Mouse (Mus musculus) megakaryocyte, embryonic 14.5 days (primary cell): Measurements from ENCODE around the gene Aym1. TPM values are rescaled to one million over a fixed set of nuclear protein-coding genes. Genes with fewer than 3 reads are reported as not detected.
A peak's percentile ranks its signal among the peaks of the same experiment; 100 is the strongest.

Source experiments
- H3K27me3 ChIP-seq: replicated peaks from 2 replicates; pipeline ENCODE3; 2012; ENCODE audit warnings: inconsistent platforms
- H3K36me3 ChIP-seq: replicated peaks from 2 replicates; pipeline ENCODE3; 2012; ENCODE audit warnings: low read length, inconsistent platforms, mixed read lengths
- H3K4me1 ChIP-seq: 2 replicates; pipeline ENCODE4 v1.6.1; 2012; ENCODE audit warnings: inconsistent platforms
- H3K4me3 ChIP-seq: replicated peaks from 2 replicates; pipeline ENCODE3; 2012; ENCODE audit warnings: moderate library complexity, mild to moderate bottlenecking, inconsistent platforms
- H3K9me3 ChIP-seq: 2 replicates; pipeline ENCODE4 v1.6.1; 2012; ENCODE audit warnings: inconsistent platforms
- FLI1 ChIP-seq: IDR thresholded peaks from 2 replicates; pipeline ENCODE4 v1.6.1; 2012; ENCODE audit warnings: low read length, inconsistent platforms, mixed read lengths
- GATA1 ChIP-seq: IDR thresholded peaks from 3 replicates; pipeline ENCODE4 v1.6.1; 2012; ENCODE audit warnings: mixed read lengths, low read length, inconsistent platforms, borderline replicate concordance
- polyA plus RNA-seq: library from polyadenylated mRNA; stranded (reverse); fragments of >175 nt; gene quantifications from 2 replicates; pipeline ENCODE4 v1.2.3, GENCODE M21; 2012; ENCODE audit warnings: low replicate concordance; ENCODE audit not compliant: insufficient read depth

Gene Aym1
- not detected in 2 replicates for polyA plus RNA-seq

DNA sequence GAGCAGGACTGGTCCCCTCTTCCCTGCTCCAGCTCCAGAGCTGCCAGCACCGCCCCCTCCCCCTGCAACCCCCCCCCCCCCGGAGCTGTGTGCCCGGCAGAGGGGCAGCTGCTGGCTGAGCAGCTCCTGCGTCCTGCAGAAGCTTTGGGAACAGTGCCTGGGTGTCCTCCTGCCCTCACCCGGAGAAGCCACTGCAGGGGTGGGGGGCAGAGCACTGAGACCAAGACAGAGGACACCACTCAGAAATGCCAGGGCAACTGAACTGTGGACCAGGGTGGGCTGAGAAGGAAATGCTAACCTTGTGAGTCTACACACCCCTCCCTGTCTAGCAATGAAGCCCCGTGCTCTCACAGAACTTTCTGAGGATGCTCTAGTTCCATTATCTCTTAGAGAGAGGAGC lies at the start of gene Aym1:
Aym1 (plus strand) TSS at position 109 of the 400 bp plus-strand sequence.
- H3K9me3 ChIP-seq = no peaks in the 10 kb centered on the region
- H3K36me3 ChIP-seq = no peaks in the 10 kb centered on the region
- peaks cover 19% of the 10 kb centered on the region for H3K27me3 ChIP-seq
- TF ChIP-seq GATA1 (no peak), FLI1 (no peak)
- H3K4me3 ChIP-seq = no peak within 1 kb of the TSS
- H3K4me1 ChIP-seq = no peaks in the 10 kb centered on the region

- no peak overlapping the region for H3K4me3 ChIP-seq
- H3K4me1 ChIP-seq = peaks cover 10% of the 10 kb centered on the region
- H3K36me3 ChIP-seq = no peaks in the 10 kb centered on the region
- peaks cover 60% of the 10 kb centered on the region for H3K27me3 ChIP-seq
- peaks cover 32% of the 10 kb centered on the region for H3K9me3 ChIP-seq
- TF ChIP-seq GATA1 (no peak), FLI1 (no peak)
Observed at GRCm38 (mm10) chr5:113309491-113310376, 47.4 kb upstream of the Aym1 start.

- H3K9me3 ChIP-seq = peaks cover 32% of the 10 kb centered on the region
- peaks cover 10% of the 10 kb centered on the region for H3K4me1 ChIP-seq
- H3K36me3 ChIP-seq = no peaks in the 10 kb centered on the region
- H3K4me3 ChIP-seq = peak within 1 kb of the TSS; percentile 67
- TF ChIP-seq GATA1 (no peak), FLI1 (no peak)
- H3K27me3 ChIP-seq = peaks cover 62% of the 10 kb centered on the region
Observed at GRCm38 (mm10) chr5:113310377-113311003, 46.6 kb upstream of the Aym1 start, which contains the start of gene Sgsm1. Gene Sgsm1, minus strand, starts transcription at chr5:113310786.

DNA sequence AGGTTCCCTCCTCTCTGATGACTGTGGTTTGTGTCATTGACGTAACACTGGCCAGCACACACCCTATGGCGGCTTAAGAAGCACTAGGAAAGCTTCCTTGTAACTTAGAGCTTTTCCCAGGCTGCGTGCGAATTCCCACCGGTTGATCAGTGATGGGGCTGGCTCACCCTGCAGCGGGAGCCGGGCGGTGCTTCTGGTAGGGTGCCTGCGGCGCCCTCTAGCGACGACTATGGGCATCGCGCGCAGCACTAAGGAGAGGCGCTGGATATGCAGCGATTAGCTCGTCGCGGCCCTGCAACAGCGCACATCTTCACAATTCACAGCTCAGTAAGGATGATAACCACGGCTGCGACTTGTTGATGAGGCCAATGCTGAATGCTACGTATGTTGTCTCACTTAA lies 43.1 kb upstream of the Aym1 start:
- H3K4me1 ChIP-seq = peaks cover 10% of the 10 kb centered on the region
- H3K36me3 ChIP-seq = no peaks in the 10 kb centered on the region
- peak overlapping the region; percentile 24 for H3K4me3 ChIP-seq
- peaks cover 40% of the 10 kb centered on the region for H3K27me3 ChIP-seq
- TF ChIP-seq GATA1 = no peak
- no peak for TF ChIP-seq FLI1
- H3K9me3 ChIP-seq = peaks cover 32% of the 10 kb centered on the region

DNA sequence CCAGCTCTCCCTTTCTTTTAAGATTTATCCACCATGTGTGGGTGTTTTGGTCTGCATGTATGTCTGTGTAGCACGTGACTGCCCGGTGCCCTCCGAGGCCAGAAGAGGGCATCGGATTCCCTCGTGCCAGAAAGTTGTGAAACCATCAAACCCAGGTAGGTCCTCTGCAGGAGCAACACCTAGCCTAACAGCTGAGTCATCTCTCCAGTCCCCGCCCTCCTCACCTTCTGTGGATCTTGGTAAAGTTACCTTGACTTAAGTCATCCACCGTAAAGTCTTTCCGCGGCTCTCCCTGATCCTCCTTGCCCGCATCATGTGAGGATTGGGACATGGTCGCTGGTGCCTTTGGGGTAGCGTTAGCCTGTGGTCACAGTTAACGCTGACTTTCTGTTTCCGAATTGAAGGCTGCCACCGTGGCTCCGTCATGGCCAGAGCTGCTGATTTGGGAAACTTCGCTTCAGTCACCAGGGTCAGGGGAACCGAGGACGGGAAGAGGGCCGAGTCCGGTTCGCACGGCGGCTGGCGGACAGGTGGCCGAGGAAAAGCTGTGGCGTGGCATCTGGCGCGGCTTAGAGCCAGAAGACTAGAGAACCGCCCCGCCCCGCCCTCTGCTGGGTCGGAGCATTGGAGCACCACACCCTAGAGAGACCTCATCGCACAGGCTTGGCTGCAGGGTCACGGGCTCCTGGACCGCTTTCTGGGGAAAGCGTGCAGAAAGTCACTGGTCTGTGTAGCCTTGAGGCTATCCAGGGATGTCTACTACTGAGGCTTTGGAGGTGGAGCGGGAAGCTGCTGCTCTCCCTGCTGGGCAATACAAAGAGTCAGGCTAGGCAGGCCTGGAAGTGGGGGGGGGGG lies 33.1 kb upstream of the Aym1 start:
- no peak for TF ChIP-seq FLI1
- Histone ChIP-seq H3K4me3 (peak overlapping the region; percentile 64), H3K4me1 (peaks cover 5% of the 10 kb centered on the region; the same call in 1 of the 2 replicates), H3K36me3 (no peaks in the 10 kb centered on the region), H3K9me3 (peaks cover 32% of the 10 kb centered on the region), H3K27me3 (peaks cover 39% of the 10 kb centered on the region)

GRCm38 (mm10) chr5:113329463-113329862 lies 27.6 kb upstream of the Aym1 start:
- Histone ChIP-seq H3K27me3 (peaks cover 32% of the 10 kb centered on the region), H3K4me3 (peak overlapping the region; percentile 1), H3K4me1 (no peaks in the 10 kb centered on the region), H3K36me3 (no peaks in the 10 kb centered on the region), H3K9me3 (peaks cover 60% of the 10 kb centered on the region)
- TF ChIP-seq GATA1 = no peak
- TF ChIP-seq FLI1 = no peak

DNA sequence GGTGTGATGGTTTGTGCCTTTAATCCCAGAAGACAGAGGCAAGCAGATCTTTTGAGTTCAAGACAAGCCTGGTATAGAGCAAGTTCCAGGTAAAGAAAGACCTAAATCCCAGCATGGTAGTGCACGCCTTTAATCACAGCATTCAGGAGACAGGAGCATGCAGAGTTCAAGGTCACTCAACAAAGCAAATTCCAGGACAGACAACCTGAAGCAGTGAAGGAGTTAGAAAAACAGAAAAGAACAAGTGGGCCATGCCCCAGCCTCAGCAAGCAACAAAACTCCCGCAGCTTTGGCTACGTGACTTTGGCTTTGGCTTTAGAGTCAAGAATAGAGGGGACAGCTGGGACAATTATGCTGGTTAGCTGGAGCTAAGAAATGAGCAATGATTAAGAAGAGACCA lies 26.9 kb upstream of the Aym1 start:
- TF ChIP-seq GATA1 (no peak), FLI1 (no peak)
- no peaks in the 10 kb centered on the region for H3K4me1 ChIP-seq
- H3K9me3 ChIP-seq = peaks cover 60% of the 10 kb centered on the region

GRCm38 (mm10) chr5:113332239-113332638 lies 24.9 kb upstream of the Aym1 start:
- H3K4me3 ChIP-seq = no peak overlapping the region
- H3K36me3 ChIP-seq = no peaks in the 10 kb centered on the region
- H3K9me3 ChIP-seq = peaks cover 47% of the 10 kb centered on the region
- TF ChIP-seq FLI1 (no peak), GATA1 (no peak)
- peaks cover 47% of the 10 kb centered on the region for H3K27me3 ChIP-seq
- no peaks in the 10 kb centered on the region for H3K4me1 ChIP-seq

More for the DNA sequence above, 26.9 kb upstream of the Aym1 start:
- Histone ChIP-seq H3K27me3 (peaks cover 33% of the 10 kb centered on the region), H3K4me3 (no peak overlapping the region), H3K36me3 (no peaks in the 10 kb centered on the region)

DNA sequence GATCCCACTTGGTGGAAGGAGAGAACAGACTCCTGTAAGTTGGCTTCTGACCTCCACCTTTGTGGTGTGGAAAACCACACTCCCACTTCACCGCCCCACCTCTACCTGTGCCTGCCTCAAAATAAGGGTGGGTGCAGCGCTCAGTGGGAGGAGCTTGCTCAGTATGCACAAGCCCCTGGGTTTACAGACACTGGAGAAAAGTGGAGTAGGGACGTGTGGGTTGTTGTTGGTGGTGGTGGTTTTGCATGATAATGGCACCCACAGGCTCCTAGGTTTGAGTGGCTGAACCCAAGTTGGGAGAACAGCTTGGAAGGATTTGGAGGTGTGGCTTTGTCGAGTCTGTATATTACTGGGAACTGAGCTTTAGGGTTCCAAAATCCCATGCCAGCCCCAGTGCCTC lies 24.2 kb upstream of the Aym1 start:
- no peak for TF ChIP-seq FLI1
- no peak for TF ChIP-seq GATA1
- Histone ChIP-seq H3K27me3 (peaks cover 53% of the 10 kb centered on the region), H3K9me3 (peaks cover 42% of the 10 kb centered on the region), H3K4me1 (no peaks in the 10 kb centered on the region), H3K36me3 (no peaks in the 10 kb centered on the region), H3K4me3 (no peak overlapping the region)
